Mouse (Mus musculus): ENCODE results near the gene Gm45021. TPM values are rescaled to one million over a fixed set of nuclear protein-coding genes. Genes with fewer than 3 reads are reported as not detected.

Gene Gm45021
- polyA plus RNA-seq, 1 experiment: not detected

DNA sequence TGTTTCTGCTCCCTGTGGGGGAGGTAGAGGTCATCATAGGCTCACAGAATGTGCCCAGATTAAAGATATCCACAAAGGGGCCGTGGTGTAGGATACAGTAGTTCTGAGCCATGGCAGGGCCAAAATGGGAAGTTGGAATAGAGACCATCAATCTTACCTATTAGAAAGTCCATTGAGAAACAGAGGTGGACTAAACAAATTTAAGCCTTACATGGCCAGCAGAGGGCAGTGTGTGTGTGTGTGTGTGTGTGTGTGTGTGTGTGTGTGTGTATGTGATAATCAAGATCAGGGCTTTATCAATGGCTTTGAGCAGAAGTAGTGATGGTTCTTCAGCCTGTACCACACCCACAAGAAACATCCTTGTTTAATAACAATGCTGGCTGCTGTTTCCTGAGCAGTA, 43.1 kb upstream of the Gm45021 start:
- H3K27ac ChIP-seq (ENCODE audit: insufficient read depth, low read length): no peak overlapping the region
- no peaks in the 10 kb centered on the region for H3K27me3 ChIP-seq (ENCODE audit: control insufficient read depth, insufficient read depth, low read length, poor library complexity, severe bottlenecking)
- no peak overlapping the region for H3K9ac ChIP-seq (ENCODE audit: low read depth, poor library complexity, severe bottlenecking)
- H3K9me3 ChIP-seq (replicated peaks; ENCODE audit: control insufficient read depth, insufficient read depth, low read length, poor library complexity, severe bottlenecking): no peaks in the 10 kb centered on the region
- H3K4me3 ChIP-seq (ENCODE audit: low read depth, low read length): no peak overlapping the region
- H3K4me1 ChIP-seq (ENCODE audit: control insufficient read depth, insufficient read depth, low read length): peaks cover 3% of the 10 kb centered on the region
- no peaks in the 10 kb centered on the region for H3K36me3 ChIP-seq (ENCODE audit: control insufficient read depth, insufficient read depth, low read length, poor library complexity, severe bottlenecking)
- TF ChIP-seq CTCF (IDR thresholded peaks at IDR 0.05; ENCODE audit: low read depth, low read length) (peak; percentile 4), POLR2A (IDR thresholded peaks at IDR 0.05; ENCODE audit: insufficient read depth, low read length) (no peak)

DNA sequence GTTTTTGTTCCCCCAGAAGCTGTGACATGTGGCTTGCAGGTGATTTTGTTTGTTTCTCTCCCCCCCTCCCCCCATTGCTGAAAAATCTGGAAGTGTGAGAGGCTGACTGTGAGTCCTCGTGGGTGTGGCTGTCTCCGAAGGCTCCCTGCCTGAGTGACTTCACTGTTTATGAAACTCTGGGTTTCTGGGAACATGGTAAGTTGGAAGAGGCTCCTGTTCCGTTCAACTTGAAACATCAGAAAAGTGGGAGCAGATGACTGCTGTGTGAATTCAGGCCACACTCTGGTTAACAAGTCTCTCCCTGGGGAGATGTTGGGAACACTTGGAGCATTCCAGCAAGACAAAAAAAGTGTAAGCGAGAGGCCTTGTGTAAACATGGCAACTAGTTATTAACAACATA, 42.6 kb upstream of the Gm45021 start:
- Histone ChIP-seq H3K36me3 (ENCODE audit: control insufficient read depth, insufficient read depth, low read length, poor library complexity, severe bottlenecking) (no peaks in the 10 kb centered on the region), H3K27me3 (ENCODE audit: control insufficient read depth, insufficient read depth, low read length, poor library complexity, severe bottlenecking) (no peaks in the 10 kb centered on the region), H3K4me1 (ENCODE audit: control insufficient read depth, insufficient read depth, low read length) (peaks cover 3% of the 10 kb centered on the region), H3K9me3 (replicated peaks; ENCODE audit: control insufficient read depth, insufficient read depth, low read length, poor library complexity, severe bottlenecking) (no peaks in the 10 kb centered on the region), H3K27ac (ENCODE audit: insufficient read depth, low read length) (no peak overlapping the region), H3K9ac (ENCODE audit: low read depth, poor library complexity, severe bottlenecking) (no peak overlapping the region), H3K4me3 (ENCODE audit: low read depth, low read length) (no peak overlapping the region)
- TF ChIP-seq EP300 (IDR thresholded peaks at IDR 0.05; ENCODE audit: insufficient read depth, low read depth, low read length): no peak
- TF ChIP-seq CTCF (IDR thresholded peaks at IDR 0.05; ENCODE audit: low read depth, low read length): no peak
- no peak for TF ChIP-seq POLR2A (IDR thresholded peaks at IDR 0.05; ENCODE audit: insufficient read depth, low read length)

DNA sequence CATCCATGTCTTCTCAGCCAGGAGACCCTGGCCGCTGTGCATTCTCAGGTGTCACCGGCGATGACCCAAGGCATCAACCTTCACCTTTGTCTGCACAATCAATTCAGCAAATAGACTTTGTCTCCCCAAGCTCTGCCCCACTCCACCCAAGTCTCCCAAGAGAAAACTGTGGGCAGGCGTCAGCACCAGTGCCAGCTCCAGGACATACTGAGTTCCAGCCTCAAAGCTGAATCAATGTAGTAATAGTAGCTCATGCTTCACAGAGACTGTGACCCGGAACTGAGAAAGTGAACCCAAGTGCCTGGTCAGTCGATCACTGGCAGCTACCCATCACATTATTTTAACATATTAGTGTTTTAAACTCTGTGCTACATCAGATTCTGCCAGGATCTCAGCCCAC, 41.1 kb upstream of the Gm45021 start:
- Histone ChIP-seq H3K9ac (ENCODE audit: low read depth, poor library complexity, severe bottlenecking) (no peak overlapping the region), H3K4me1 (ENCODE audit: control insufficient read depth, insufficient read depth, low read length) (peaks cover 3% of the 10 kb centered on the region), H3K9me3 (replicated peaks; ENCODE audit: control insufficient read depth, insufficient read depth, low read length, poor library complexity, severe bottlenecking) (no peaks in the 10 kb centered on the region), H3K36me3 (ENCODE audit: control insufficient read depth, insufficient read depth, low read length, poor library complexity, severe bottlenecking) (no peaks in the 10 kb centered on the region), H3K4me3 (ENCODE audit: low read depth, low read length) (no peak overlapping the region), H3K27me3 (ENCODE audit: control insufficient read depth, insufficient read depth, low read length, poor library complexity, severe bottlenecking) (no peaks in the 10 kb centered on the region), H3K27ac (ENCODE audit: insufficient read depth, low read length) (no peak overlapping the region)
- no peak for TF ChIP-seq CTCF (IDR thresholded peaks at IDR 0.05; ENCODE audit: low read depth, low read length)
- no peak for TF ChIP-seq EP300 (IDR thresholded peaks at IDR 0.05; ENCODE audit: insufficient read depth, low read depth, low read length)
- no peak for TF ChIP-seq POLR2A (IDR thresholded peaks at IDR 0.05; ENCODE audit: insufficient read depth, low read length)

DNA sequence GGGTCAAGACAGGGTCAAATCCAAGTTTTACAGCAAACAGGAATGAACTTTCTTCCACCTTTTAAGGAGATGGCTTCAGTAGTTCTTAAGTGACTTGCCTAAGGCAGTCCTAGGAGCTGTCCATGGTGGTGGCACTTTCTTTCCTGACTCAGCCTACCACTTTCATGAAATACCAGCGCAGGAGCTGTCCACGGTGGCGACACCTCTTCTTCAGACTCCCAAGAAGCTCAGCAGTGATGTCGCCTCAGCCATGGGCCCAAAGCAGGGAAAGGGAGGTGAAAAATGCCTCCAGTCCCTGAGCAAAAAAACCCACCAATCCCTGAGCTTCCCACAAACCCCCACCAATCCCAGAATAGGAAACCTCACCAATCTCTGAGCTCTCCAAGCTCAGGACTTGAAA, 36.5 kb upstream of the Gm45021 start:
- Histone ChIP-seq H3K4me3 (ENCODE audit: low read depth, low read length) (no peak overlapping the region), H3K27me3 (ENCODE audit: control insufficient read depth, insufficient read depth, low read length, poor library complexity, severe bottlenecking) (no peaks in the 10 kb centered on the region), H3K9me3 (replicated peaks; ENCODE audit: control insufficient read depth, insufficient read depth, low read length, poor library complexity, severe bottlenecking) (no peaks in the 10 kb centered on the region), H3K27ac (ENCODE audit: insufficient read depth, low read length) (no peak overlapping the region), H3K36me3 (ENCODE audit: control insufficient read depth, insufficient read depth, low read length, poor library complexity, severe bottlenecking) (no peaks in the 10 kb centered on the region), H3K4me1 (ENCODE audit: control insufficient read depth, insufficient read depth, low read length) (no peaks in the 10 kb centered on the region), H3K9ac (ENCODE audit: low read depth, poor library complexity, severe bottlenecking) (no peak overlapping the region)
- TF ChIP-seq POLR2A (IDR thresholded peaks at IDR 0.05; ENCODE audit: insufficient read depth, low read length) (no peak), CTCF (IDR thresholded peaks at IDR 0.05; ENCODE audit: low read depth, low read length) (no peak), EP300 (IDR thresholded peaks at IDR 0.05; ENCODE audit: insufficient read depth, low read depth, low read length) (no peak)

DNA sequence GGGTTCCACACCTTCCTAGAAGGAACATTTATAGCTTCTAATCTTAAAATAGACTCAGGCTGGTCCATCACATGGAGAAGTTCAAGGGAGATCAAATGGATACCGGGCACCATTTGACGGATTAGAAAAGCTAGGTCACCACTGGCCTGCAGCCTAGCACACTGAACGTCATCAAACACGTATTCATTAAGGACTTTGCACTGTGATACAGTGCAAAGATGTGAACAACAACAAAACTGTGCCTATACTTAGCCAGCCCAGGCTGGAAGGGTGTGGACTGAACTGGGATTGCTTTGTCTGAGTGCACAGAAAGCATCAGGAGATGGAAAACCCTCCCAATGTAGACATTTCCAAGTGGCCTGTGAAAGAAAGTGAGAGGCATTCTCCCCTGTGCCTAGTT, 35.6 kb upstream of the Gm45021 start:
- Histone ChIP-seq H3K4me3 (ENCODE audit: low read depth, low read length) (no peak overlapping the region), H3K4me1 (ENCODE audit: control insufficient read depth, insufficient read depth, low read length) (no peaks in the 10 kb centered on the region), H3K9ac (ENCODE audit: low read depth, poor library complexity, severe bottlenecking) (no peak overlapping the region), H3K9me3 (replicated peaks; ENCODE audit: control insufficient read depth, insufficient read depth, low read length, poor library complexity, severe bottlenecking) (no peaks in the 10 kb centered on the region), H3K27me3 (ENCODE audit: control insufficient read depth, insufficient read depth, low read length, poor library complexity, severe bottlenecking) (no peaks in the 10 kb centered on the region), H3K27ac (ENCODE audit: insufficient read depth, low read length) (no peak overlapping the region), H3K36me3 (ENCODE audit: control insufficient read depth, insufficient read depth, low read length, poor library complexity, severe bottlenecking) (no peaks in the 10 kb centered on the region)
- TF ChIP-seq EP300 (IDR thresholded peaks at IDR 0.05; ENCODE audit: insufficient read depth, low read depth, low read length) (no peak), POLR2A (IDR thresholded peaks at IDR 0.05; ENCODE audit: insufficient read depth, low read length) (no peak), CTCF (IDR thresholded peaks at IDR 0.05; ENCODE audit: low read depth, low read length) (no peak)

DNA sequence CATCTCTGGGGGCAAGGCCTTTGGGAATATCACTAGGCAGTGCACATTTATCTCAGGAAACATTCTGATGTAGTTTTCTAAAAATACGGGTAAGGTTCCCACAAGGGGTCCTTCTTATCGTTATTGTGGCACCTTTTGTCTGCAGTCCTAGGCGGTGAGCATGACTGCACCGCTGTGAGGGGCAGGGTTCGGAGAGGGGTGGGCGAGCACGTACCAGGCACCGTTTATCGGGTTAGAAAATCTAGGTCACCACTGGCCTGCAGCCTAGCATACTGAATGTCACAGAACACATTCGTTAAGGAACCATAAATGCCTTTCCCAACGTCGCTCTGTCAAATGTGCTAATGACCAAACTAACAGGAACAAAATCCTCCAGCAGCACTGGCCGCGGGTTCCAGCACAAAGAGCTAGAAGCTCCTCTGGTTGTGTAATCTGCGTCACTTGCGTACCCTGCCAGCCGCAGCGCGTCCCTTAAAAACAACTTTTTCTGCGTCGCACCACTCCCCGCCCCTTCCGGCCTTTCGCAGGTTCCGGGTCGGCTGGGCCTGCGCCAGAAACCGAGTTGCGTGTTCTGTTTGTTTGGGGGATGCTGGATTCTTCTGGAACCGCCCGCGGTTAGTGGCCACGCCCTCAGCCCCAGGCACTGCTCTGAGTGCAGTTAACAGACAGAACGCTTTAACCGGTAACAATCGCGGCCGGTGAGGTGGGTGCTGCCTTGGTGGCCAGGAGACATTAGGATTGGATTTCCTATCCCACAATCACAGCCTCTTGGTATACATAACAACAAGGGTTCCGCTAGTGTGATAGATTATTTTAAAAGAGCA, 34.9 kb upstream of the Gm45021 start, which contains the start of gene Lrrc61:
Gene Lrrc61 (plus strand): TSS at position 517 of the 824 bp plus-strand sequence.
- Histone ChIP-seq H3K27ac (ENCODE audit: insufficient read depth, low read length) (peak within 1 kb of the TSS; percentile 69), H3K9ac (ENCODE audit: low read depth, poor library complexity, severe bottlenecking) (peak within 1 kb of the TSS; percentile 56), H3K9me3 (replicated peaks; ENCODE audit: control insufficient read depth, insufficient read depth, low read length, poor library complexity, severe bottlenecking) (no peaks in the 10 kb centered on the region), H3K27me3 (ENCODE audit: control insufficient read depth, insufficient read depth, low read length, poor library complexity, severe bottlenecking) (no peaks in the 10 kb centered on the region), H3K4me1 (ENCODE audit: control insufficient read depth, insufficient read depth, low read length) (no peaks in the 10 kb centered on the region), H3K36me3 (ENCODE audit: control insufficient read depth, insufficient read depth, low read length, poor library complexity, severe bottlenecking) (no peaks in the 10 kb centered on the region), H3K4me3 (ENCODE audit: low read depth, low read length) (peak within 1 kb of the TSS; percentile 90)
- TF ChIP-seq EP300 (IDR thresholded peaks at IDR 0.05; ENCODE audit: insufficient read depth, low read depth, low read length) (peak; percentile 63; the same call in 1 of the 2 replicates), POLR2A (IDR thresholded peaks at IDR 0.05; ENCODE audit: insufficient read depth, low read length) (no peak), CTCF (IDR thresholded peaks at IDR 0.05; ENCODE audit: low read depth, low read length) (no peak)

Data from ES-Bruce4 (cell line).